Mouse (Mus musculus): ENCODE measurements around the gene Slc1a4. TPM values are rescaled to one million over a fixed set of nuclear protein-coding genes. Genes with fewer than 3 reads are reported as not detected.

The Slc1a4 gene
- 10 to 100 TPM in 1 of 2 experiments, 1 to 10 TPM in 1; 7.8 to 10.6 TPM for total RNA-seq (2021)
- long read RNA-seq, experiment 1, partial matches to known transcripts, result 5 of 9 reads
- long read RNA-seq, experiment 1, other reads (novel, unspliced or antisense), result 1 of 9 reads
- long read RNA-seq, experiment 2, partial matches to known transcripts, result 0 of 3 reads
- long read RNA-seq, experiment 2, other reads (novel, unspliced or antisense), result 0 of 3 reads

- DNase-seq, result peak; percentile 94
These were observed at the start of gene Slc1a4 for GRCm38 (mm10) chr11:20332561-20333514. Slc1a4 (minus strand) TSS chr11:20332713.

- DNase-seq, result no peak
These were observed 47.6 kb upstream of the Slc1a4 start for GRCm38 (mm10) chr11:20380106-20380505.

- no peak for DNase-seq
These were observed 44.1 kb upstream of the Slc1a4 start for GRCm38 (mm10) chr11:20376642-20377041.

- DNase-seq, result peak; percentile 35
These were observed 40.2 kb upstream of the Slc1a4 start for GRCm38 (mm10) chr11:20372616-20373211.

GRCm38 (mm10) chr11:20370486-20370885 is 38.0 kb upstream of the Slc1a4 start:
- DNase-seq, result peak; percentile 67

DNA sequence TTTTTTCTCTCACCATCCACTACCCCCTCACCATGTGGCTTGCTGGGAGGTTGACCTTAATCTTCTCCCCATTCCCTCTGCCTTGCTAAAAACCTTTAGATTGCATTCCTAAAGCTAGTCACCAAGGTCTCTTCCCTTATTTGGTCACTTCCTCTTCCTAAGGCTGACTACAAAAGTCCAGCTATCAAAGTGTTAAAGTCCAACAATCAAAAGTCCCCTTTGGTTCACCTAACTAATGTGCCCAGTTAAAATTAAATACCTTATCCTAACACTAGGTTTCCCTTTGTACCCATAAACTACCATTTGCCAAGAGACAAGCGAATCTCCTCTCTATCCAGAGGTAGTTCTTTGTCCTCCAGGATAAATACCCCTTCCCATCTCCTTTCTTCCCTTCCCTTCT is 33.9 kb upstream of the Slc1a4 start:
- DNase-seq, result no peak

- DNase-seq, result no peak
These were observed 28.8 kb upstream of the Slc1a4 start for GRCm38 (mm10) chr11:20361354-20361753.

- DNase-seq, result no peak
These were observed 25.4 kb upstream of the Slc1a4 start for GRCm38 (mm10) chr11:20357684-20358447.

DNA sequence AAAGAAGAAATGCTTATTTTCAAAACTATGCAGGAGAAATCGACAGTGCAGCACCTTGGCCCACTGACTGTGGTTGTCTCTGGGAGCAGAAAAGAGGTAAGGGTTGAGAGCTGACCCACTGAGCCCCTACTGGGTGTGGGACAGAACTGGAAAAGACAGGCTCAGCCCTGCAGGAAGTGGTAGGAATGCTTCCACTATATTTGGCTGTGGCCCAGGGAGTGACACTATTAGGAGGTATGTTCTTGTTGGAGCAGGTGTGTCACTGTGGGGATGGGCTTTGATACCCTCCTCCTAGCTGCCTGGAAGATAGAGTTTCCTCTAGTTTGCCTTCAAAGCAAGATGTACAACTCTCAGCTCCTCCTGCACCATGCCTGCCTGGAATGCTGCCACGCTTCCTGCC is 16.0 kb upstream of the Slc1a4 start:
- DNase-seq, result no peak

DNA sequence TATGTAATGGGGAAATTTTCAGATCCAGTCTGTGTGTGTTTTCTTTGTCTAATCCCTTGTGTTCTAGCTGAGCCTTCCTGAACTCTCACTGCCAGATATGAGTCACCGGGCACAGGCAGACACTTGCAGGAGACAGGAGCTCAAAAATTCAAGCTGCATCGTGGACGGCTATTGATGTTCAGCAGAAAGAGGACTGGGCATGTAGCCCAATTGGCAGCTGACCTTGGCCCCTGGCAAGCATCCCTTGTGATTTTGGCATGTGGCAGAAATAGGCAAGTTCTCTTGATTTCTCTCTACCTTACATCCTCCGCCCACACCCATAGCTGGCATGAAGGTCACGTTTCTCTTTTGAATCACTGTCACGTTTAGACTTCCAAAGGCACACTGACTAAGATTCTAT is 15.0 kb upstream of the Slc1a4 start:
- peak; percentile 94 for DNase-seq

DNA sequence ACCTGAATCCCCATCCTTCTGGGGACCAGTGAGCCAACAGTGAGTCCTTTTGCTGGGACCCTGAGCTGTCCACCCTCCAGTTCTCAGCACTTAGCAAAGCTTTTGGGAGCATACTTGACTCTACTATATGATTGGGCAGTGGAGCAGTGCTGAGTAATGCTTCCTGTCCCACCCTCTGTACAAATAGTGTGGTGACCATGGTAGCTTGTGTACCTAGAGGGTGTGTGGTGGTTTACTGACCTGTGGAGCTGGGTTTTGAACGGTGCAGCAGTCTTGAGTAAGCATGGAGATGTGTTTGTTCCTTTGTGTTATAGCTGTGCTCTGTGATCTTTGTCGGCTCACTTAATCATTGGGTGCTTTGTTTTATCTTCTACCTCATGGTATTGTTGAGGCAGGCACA is 13.9 kb upstream of the Slc1a4 start:
- no peak for DNase-seq

- no peak for DNase-seq
These were observed 11.4 kb upstream of the Slc1a4 start for GRCm38 (mm10) chr11:20343952-20344351.

DNA sequence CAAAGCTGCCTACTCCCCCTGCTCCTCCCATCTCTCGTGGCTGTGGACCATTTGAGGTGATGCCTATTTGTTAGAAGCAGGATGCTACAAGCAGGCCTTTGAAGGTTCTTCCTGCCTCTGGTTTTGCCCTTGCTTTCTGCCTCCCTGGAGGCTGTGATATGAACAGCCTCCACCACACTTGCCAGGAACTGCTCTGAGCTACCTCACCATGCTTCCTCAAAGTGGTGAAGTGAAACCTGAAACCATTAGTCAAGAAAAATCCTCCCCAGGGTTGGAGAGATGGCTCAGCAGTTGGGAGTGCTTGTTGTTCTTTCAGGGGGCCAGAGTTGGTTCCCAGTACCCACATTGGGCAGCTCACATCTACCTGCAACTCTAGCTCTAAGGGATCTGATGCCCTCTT is 9.1 kb upstream of the Slc1a4 start:
- no peak for DNase-seq

DNA sequence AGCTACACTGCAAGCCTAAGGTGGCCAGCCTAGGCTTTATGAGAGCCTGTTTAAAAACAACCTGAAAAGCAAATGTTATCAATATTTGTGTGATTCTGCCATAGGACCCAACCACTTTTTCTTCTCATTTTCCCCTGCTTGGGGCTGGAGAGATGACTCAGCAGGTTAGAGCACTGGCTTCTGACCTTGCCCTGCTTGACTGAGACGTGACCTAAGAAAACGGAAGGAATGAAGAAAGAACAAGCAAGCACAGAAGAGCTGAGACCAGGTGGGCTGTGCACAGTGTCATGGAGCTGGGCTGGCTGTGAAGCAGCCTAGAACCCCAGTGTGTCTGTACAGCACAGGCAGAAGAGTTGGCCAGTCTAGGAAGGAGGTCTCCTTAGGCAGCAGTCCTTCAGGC is 6.2 kb upstream of the Slc1a4 start:
- DNase-seq, result no peak

GRCm38 (mm10) chr11:20334301-20334700 is 1.8 kb upstream of the Slc1a4 start:
- no peak for DNase-seq

DNA sequence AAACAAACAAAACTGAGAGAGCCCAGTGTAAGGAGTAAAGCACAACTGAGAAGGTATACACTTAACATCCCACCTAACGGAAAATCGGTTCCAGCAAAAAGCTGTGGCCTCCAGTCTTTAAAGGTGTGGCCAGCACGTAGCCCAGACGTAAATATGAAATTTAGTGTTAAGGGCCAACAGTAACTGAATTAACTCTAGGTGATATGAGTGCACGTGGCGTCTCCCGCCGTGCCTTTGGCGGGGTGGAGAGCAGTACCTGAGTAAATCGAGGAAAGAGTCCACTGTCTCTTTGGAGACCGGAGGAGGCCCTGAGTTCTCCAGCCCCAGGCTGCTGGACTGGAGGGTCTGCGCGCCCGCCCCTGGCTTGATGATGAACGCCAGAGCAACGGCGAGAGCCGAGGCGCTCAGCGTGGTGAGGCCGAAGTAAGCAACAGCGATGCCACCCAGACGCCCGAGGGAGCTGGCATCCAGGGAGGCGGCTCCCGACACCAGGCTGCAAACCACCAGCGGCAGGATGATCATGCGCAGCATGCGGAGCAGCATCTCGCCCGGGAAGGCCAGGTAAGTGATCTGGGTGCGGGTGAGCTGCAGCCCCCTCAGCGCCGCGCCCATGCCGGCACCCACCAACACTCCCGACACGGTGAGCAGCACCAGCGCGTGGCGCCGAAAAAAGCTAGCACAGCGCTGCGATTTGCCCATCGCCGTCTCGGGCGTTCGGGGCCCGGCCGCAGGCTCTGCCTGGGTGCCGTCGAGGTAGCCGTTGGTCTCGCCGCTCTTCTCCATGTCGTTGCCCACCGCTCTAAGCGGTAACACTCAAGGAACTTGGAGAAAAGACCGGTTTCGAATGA is 599 bp downstream of the Slc1a4 start:
- peak; percentile 59 for DNase-seq

DNA sequence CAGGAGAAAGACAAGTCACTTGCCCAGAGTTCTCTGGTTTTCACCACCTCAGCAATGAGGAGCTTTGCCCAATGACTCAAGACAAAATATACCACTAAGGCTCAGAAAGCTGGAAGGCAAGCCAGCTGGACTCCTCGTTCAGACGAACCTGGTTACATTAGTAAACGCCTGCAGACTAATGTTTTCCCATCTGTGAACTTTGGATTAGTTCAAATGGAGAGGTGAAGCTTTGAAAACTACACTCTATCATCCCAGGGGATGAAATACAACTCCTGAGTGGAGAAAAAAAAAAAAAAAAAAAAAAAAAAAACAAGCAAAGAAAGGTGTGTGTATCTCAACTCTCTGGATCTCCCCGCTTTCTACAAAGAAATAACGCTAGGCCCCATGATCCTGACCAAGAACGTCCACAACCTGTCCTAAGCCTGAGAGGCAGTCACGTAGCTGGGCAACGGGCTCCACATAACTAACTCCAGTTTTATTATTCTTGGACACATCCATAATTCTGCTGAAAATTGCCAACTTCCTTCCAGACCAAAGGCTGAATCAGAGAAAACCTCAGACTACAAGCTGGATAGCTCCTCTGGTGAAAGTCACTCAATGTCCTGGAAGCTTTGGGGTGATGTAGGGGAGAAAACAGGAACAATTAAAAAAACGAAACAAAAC is 1.4 kb downstream of the Slc1a4 start:
- no peak for DNase-seq

GRCm38 (mm10) chr11:20329711-20330110 is 2.8 kb downstream of the Slc1a4 start:
- DNase-seq, result no peak

GRCm38 (mm10) chr11:20328771-20329170 is 3.7 kb downstream of the Slc1a4 start:
- DNase-seq, result no peak

GRCm38 (mm10) chr11:20326328-20326995 is 6.1 kb downstream of the Slc1a4 start:
- no peak for DNase-seq

Data from adrenal gland, postnatal 10 days (tissue).